Mouse (Mus musculus): ENCODE data around the gene Gpatch1. TPM values are rescaled to one million over a fixed set of nuclear protein-coding genes. Genes with fewer than 3 reads are reported as not detected.
A peak's percentile ranks its signal among the peaks of the same experiment; 100 is the strongest.

Gene Gpatch1
- polyA plus RNA-seq, 1 experiment from 2014 or later, result 5.7 TPM

GRCm38 (mm10) chr7:35347918-35348700 lies 29.9 kb upstream of the Gpatch1 start:
- H3K36me3 ChIP-seq (replicated peaks), result no peaks in the 10 kb centered on the region
- H3K4me2 ChIP-seq, result peak overlapping the region; percentile 3; the same call in 1 of the 2 replicates
- H3K4me3 ChIP-seq (replicated peaks), result no peak overlapping the region
- 33% methylated on average over 18 of the region's 18 CpGs for WGBS (ENCODE audit: insufficient replicate concordance)
- H3K4me1 ChIP-seq (replicated peaks), result peaks cover 18% of the 10 kb centered on the region
- H3K9ac ChIP-seq, result no peak overlapping the region
- no peaks in the 10 kb centered on the region for H3K9me3 ChIP-seq (replicated peaks)
- no peak for ATAC-seq (ENCODE audit: insufficient read depth)
- H3K27me3 ChIP-seq, result no peaks in the 10 kb centered on the region
- no peak overlapping the region for H3K27ac ChIP-seq (replicated peaks)

GRCm38 (mm10) chr7:35344785-35345330 lies 26.6 kb upstream of the Gpatch1 start:
- H3K4me2 ChIP-seq, result no peak overlapping the region
- H3K36me3 ChIP-seq (replicated peaks), result no peaks in the 10 kb centered on the region
- no peaks in the 10 kb centered on the region for H3K9me3 ChIP-seq (replicated peaks)
- peaks cover 20% of the 10 kb centered on the region for H3K4me1 ChIP-seq (replicated peaks)
- no peak overlapping the region for H3K27ac ChIP-seq (replicated peaks)
- H3K4me3 ChIP-seq (replicated peaks), result no peak overlapping the region
- H3K9ac ChIP-seq, result no peak overlapping the region
- 58% methylated on average over 5 of the region's 5 CpGs for WGBS (ENCODE audit: insufficient replicate concordance)
- no peak for ATAC-seq (ENCODE audit: insufficient read depth)
- H3K27me3 ChIP-seq, result peaks cover 11% of the 10 kb centered on the region

- H3K27ac ChIP-seq (replicated peaks), result no peak overlapping the region
- WGBS (ENCODE audit: insufficient replicate concordance), result 50% methylated on average over 4 of the region's 4 CpGs
- no peak for ATAC-seq (ENCODE audit: insufficient read depth)
- no peak overlapping the region for H3K4me2 ChIP-seq
- peaks cover 22% of the 10 kb centered on the region for H3K27me3 ChIP-seq
- peaks cover 3% of the 10 kb centered on the region for H3K4me1 ChIP-seq (replicated peaks)
- H3K9me3 ChIP-seq (replicated peaks), result no peaks in the 10 kb centered on the region
- no peaks in the 10 kb centered on the region for H3K36me3 ChIP-seq (replicated peaks)
- no peak overlapping the region for H3K9ac ChIP-seq
- no peak overlapping the region for H3K4me3 ChIP-seq (replicated peaks)
These were observed 24.3 kb upstream of the Gpatch1 start for GRCm38 (mm10) chr7:35342498-35342897.

- H3K27ac ChIP-seq (replicated peaks), result no peak overlapping the region
- no peak for ATAC-seq (ENCODE audit: insufficient read depth)
- 55% methylated on average over 6 of the region's 6 CpGs for WGBS (ENCODE audit: insufficient replicate concordance)
These were observed 23.0 kb upstream of the Gpatch1 start for GRCm38 (mm10) chr7:35341282-35341681.

GRCm38 (mm10) chr7:35340196-35340595 lies 22.0 kb upstream of the Gpatch1 start:
- Histone ChIP-seq H3K9me3 (replicated peaks) (no peaks in the 10 kb centered on the region), H3K36me3 (replicated peaks) (no peaks in the 10 kb centered on the region), H3K27me3 (peaks cover 45% of the 10 kb centered on the region), H3K4me3 (replicated peaks) (no peak overlapping the region), H3K4me1 (replicated peaks) (peaks cover 11% of the 10 kb centered on the region), H3K9ac (no peak overlapping the region), H3K4me2 (no peak overlapping the region), H3K27ac (replicated peaks) (0 out of 2 replicates have a peak overlapping the region, but pooled peaks have one; percentile 1)
- 35% methylated on average over 5 of the region's 5 CpGs for WGBS (ENCODE audit: insufficient replicate concordance)
- 0 out of 2 replicates have a peak, but pooled peaks have one; percentile 31 for ATAC-seq (ENCODE audit: insufficient read depth)

More at GRCm38 (mm10) chr7:35341282-35341681, 23.0 kb upstream of the Gpatch1 start:
- Histone ChIP-seq H3K27me3 (peaks cover 34% of the 10 kb centered on the region), H3K36me3 (replicated peaks) (no peaks in the 10 kb centered on the region), H3K4me2 (no peak overlapping the region), H3K4me3 (replicated peaks) (no peak overlapping the region), H3K9me3 (replicated peaks) (no peaks in the 10 kb centered on the region), H3K9ac (no peak overlapping the region), H3K4me1 (replicated peaks) (peaks cover 3% of the 10 kb centered on the region)

- peak overlapping the region; percentile 63 for H3K4me3 ChIP-seq (replicated peaks)
- peaks cover 83% of the 10 kb centered on the region for H3K27me3 ChIP-seq
- peak overlapping the region; percentile 93 for H3K4me2 ChIP-seq
- no peaks in the 10 kb centered on the region for H3K36me3 ChIP-seq (replicated peaks)
- peak overlapping the region; percentile 56 for H3K9ac ChIP-seq
- ATAC-seq (ENCODE audit: insufficient read depth), result peak; percentile 1; the same call in 1 of the 2 replicates
- H3K4me1 ChIP-seq (replicated peaks), result peaks cover 33% of the 10 kb centered on the region
- peak overlapping the region; percentile 15; the same call in 1 of the 2 replicates for H3K27ac ChIP-seq (replicated peaks)
- WGBS (ENCODE audit: insufficient replicate concordance), result under 1% methylated on average over 51 of the region's 51 CpGs
- H3K9me3 ChIP-seq (replicated peaks), result no peaks in the 10 kb centered on the region
These were observed 16.6 kb upstream of the Gpatch1 start for GRCm38 (mm10) chr7:35334527-35335452.

GRCm38 (mm10) chr7:35333692-35334526 lies 15.7 kb upstream of the Gpatch1 start, which contains the start of gene Rhpn2:
Gene Rhpn2, plus strand, starts transcription at chr7:35334170.
- under 1% methylated on average over 49 of the region's 52 CpGs for WGBS (ENCODE audit: insufficient replicate concordance)
- peak within 1 kb of the TSS; percentile 15; the same call in 1 of the 2 replicates for H3K27ac ChIP-seq (replicated peaks)

GRCm38 (mm10) chr7:35333231-35333651 lies 15.0 kb upstream of the Gpatch1 start:
- Histone ChIP-seq H3K27me3 (peaks cover 78% of the 10 kb centered on the region), H3K9ac (no peak overlapping the region; the same call in 1 of the 2 replicates), H3K4me2 (peak overlapping the region; percentile 93), H3K4me3 (replicated peaks) (peak overlapping the region; percentile 63), H3K4me1 (replicated peaks) (peaks cover 33% of the 10 kb centered on the region), H3K36me3 (replicated peaks) (no peaks in the 10 kb centered on the region), H3K27ac (replicated peaks) (no peak overlapping the region), H3K9me3 (replicated peaks) (no peaks in the 10 kb centered on the region)
- WGBS (ENCODE audit: insufficient replicate concordance), result under 1% methylated on average over 19 of the region's 19 CpGs
- ATAC-seq (ENCODE audit: insufficient read depth), result no peak

More at GRCm38 (mm10) chr7:35333692-35334526, 15.7 kb upstream of the Gpatch1 start, which contains the start of gene Rhpn2:
- no peaks in the 10 kb centered on the region for H3K9me3 ChIP-seq (replicated peaks)
- peak within 1 kb of the TSS; percentile 56 for H3K9ac ChIP-seq
- H3K4me1 ChIP-seq (replicated peaks), result peaks cover 33% of the 10 kb centered on the region
- ATAC-seq (ENCODE audit: insufficient read depth), result peak; percentile 96
- H3K27me3 ChIP-seq, result peaks cover 84% of the 10 kb centered on the region
- no peaks in the 10 kb centered on the region for H3K36me3 ChIP-seq (replicated peaks)
- H3K4me2 ChIP-seq, result peak within 1 kb of the TSS; percentile 93
- peak within 1 kb of the TSS; percentile 63 for H3K4me3 ChIP-seq (replicated peaks)

- Histone ChIP-seq H3K4me3 (replicated peaks) (no peak overlapping the region), H3K36me3 (replicated peaks) (no peaks in the 10 kb centered on the region), H3K9me3 (replicated peaks) (no peaks in the 10 kb centered on the region), H3K9ac (no peak overlapping the region), H3K4me2 (no peak overlapping the region), H3K4me1 (replicated peaks) (peaks cover 33% of the 10 kb centered on the region), H3K27me3 (peaks cover 69% of the 10 kb centered on the region), H3K27ac (replicated peaks) (no peak overlapping the region)
- ATAC-seq (ENCODE audit: insufficient read depth), result no peak
- 55% methylated on average over 3 of the region's 3 CpGs for WGBS (ENCODE audit: insufficient replicate concordance)
These were observed 13.3 kb upstream of the Gpatch1 start for GRCm38 (mm10) chr7:35331590-35331989.
